Mouse (Mus musculus) hindbrain, postnatal 0 days (tissue): Measurements from ENCODE around the gene Armh4. TPM values are rescaled to one million over a fixed set of nuclear protein-coding genes. Genes with fewer than 3 reads are reported as not detected.
A peak's percentile ranks its signal among the peaks of the same experiment; 100 is the strongest.

Experiments
- ATAC-seq: fragments of 200-750 bp; cut with Nextera tagmentation; 2 replicates; pipeline ENCODE4 v1.8.0; 2017; ENCODE audit warnings: mild to moderate bottlenecking, moderate TSS enrichment, moderate library complexity
- DNase-seq: peaks from one replicate; pipeline ENCODE4 v3.0.0-alpha.2; 2015; ENCODE audit warnings: low spot score
- H3K27ac ChIP-seq: fragments of 300-500 bp; sonication (generic); 2 replicates; pipeline ENCODE4 v1.5.1; 2014; ENCODE audit warnings: mild to moderate bottlenecking
- H3K27me3 ChIP-seq: fragments of 300-500 bp; sonication (generic); 2 replicates; pipeline ENCODE4 v1.6.1; 2014; ENCODE audit warnings: low read length, mixed read lengths; ENCODE audit not compliant: insufficient read depth
- H3K36me3 ChIP-seq: fragments of 300-500 bp; sonication (generic); 2 replicates; pipeline ENCODE4 v1.6.1; 2014; ENCODE audit warnings: low read length, mixed read lengths; ENCODE audit not compliant: insufficient read depth
- H3K4me1 ChIP-seq: fragments of 300-500 bp; sonication (generic); 2 replicates; pipeline ENCODE4 v1.6.1; 2014; ENCODE audit warnings: antibody characterized with exemption, low read length, mixed read lengths; ENCODE audit not compliant: insufficient read depth
- H3K4me2 ChIP-seq: fragments of 300-500 bp; sonication (generic); 2 replicates; pipeline ENCODE4 v1.6.1; 2014; ENCODE audit warnings: low read depth, mild to moderate bottlenecking, low read length, moderate library complexity, mixed read lengths
- H3K4me3 ChIP-seq: fragments of 300-500 bp; sonication (generic); 2 replicates; pipeline ENCODE4 v1.5.1; 2014; ENCODE audit warnings: low read length
- H3K9ac ChIP-seq: fragments of 300-500 bp; sonication (generic); replicated peaks from 2 replicates; pipeline ENCODE4 v1.6.1; 2014; ENCODE audit warnings: mild to moderate bottlenecking, low read length, moderate library complexity, mixed read lengths
- H3K9me3 ChIP-seq: fragments of 300-500 bp; sonication (generic); 2 replicates; pipeline ENCODE4 v1.6.1; 2016; ENCODE audit warnings: low read length, mixed read lengths
- CTCF ChIP-seq: IDR thresholded peaks from 2 replicates; pipeline ENCODE4 v1.5.1; 2016; ENCODE audit warnings: antibody characterized with exemption, control low read depth, low read depth
- WGBS: fragments of 180-500 bp; shearing (Covaris S2); extraction: QIAGEN DNeasy Blood & Tissue Kit; methylation state at CpG from one replicate; pipeline ENCODE4 v1.1.7; 2014; 5-methylcytosine and 5-hydroxymethylcytosine counted together
- polyA plus RNA-seq: library from polyadenylated mRNA; unstranded; fragments of >200 nt; fragmentation: Nextera tagmentation; extraction: Ambion mirVana; gene quantifications from 2 replicates; pipeline ENCODE4 v1.2.1, GENCODE M21; 2015
- total RNA-seq: library from RNA; depleted of rRNA; stranded (reverse); fragments of >200 nt; gene quantifications from 2 replicates; pipeline ENCODE4 v1.2.3, GENCODE M21; 2014; rRNA removed

The Armh4 gene
- total and polyA plus RNA-seq, 2 experiments from 2014 or later, result 21.9 to 27.5 TPM

DNA sequence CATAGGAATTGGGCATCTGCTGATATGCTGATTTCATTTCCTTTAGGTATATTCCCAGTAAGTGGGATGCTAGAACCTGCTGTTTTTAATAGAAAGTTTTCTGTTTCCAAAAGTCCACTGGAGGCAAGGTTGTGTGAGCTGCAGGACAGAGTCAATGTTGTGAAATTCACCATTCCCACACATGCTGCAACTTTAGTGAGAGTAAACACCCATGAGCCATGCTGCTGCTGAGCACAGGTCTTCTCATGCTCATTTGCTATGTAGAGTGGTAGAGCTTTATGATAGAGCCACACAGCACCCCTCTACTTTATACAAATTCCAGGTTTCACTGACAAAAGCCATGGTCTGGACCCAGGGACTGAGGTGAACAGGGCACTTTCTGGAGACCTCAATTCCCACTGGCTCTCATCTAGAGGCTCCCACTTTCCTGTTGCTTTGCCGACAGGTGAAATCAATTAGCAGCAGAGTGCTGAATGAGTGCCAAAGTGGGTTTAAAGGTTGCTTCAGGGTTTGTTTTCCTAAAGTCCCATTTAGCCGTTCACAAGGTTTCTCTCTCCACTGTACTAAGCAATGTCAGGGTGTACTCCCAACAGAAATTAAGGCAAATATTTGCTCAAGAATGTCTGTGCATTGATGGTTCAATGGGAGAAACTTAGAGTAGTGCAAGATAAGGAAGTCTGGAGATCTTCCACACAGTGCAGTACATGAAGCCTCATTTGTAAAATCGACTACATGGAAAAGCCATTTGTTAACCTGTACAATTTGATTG, 79.6 kb downstream of the Armh4 start:
- no peak overlapping the region for H3K4me3 ChIP-seq
- no peak overlapping the region for H3K9ac ChIP-seq
- H3K9me3 ChIP-seq, result no peaks in the 10 kb centered on the region
- H3K36me3 ChIP-seq, result no peaks in the 10 kb centered on the region
- no peaks in the 10 kb centered on the region for H3K27me3 ChIP-seq
- H3K4me2 ChIP-seq, result no peak overlapping the region
- TF ChIP-seq CTCF, result no peak
- H3K27ac ChIP-seq, result no peak overlapping the region
- no peak for DNase-seq
- no peaks in the 10 kb centered on the region for H3K4me1 ChIP-seq
- no peak for ATAC-seq
- 77% methylated on average over 3 of the region's 3 CpGs for WGBS

DNA sequence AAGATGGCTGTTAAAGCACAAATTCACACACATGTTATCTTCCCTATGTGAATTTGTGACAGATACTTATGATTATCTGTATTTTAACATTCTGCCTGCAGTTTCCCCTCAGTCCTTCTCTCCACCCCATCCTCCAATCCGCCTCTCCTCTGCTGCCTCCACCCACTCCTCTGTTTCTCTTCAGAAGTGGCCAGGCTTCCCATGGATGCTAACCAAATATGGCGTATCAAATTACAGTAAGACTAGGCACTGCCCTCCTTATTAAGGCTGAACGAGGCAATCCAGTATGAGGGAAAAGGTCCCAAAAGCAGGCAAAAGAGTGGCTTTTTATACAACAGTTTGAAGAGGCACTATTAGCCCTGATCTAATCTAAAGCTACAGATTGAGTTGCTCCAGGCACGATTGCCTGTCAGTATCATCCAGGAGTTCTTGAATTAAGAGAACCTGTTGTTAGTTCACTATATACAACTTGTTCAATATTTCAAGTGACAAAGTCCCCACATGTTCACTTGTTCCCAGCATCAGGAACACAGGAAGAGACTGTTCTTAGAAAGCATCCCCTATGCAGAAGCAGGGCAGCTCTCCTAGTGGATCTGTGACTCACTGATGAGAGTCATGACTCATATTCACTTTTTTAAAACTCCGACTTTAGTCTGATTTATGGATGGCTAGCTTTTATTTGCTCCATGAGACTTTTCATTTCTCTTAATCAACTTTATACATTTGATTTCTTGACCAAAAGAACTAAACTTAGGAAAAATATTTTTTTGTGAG, 103.5 kb downstream of the Armh4 start:
- ATAC-seq (no peak), DNase-seq (no peak)
- Histone ChIP-seq H3K27ac (no peak overlapping the region), H3K27me3 (no peaks in the 10 kb centered on the region), H3K4me1 (no peaks in the 10 kb centered on the region), H3K36me3 (no peaks in the 10 kb centered on the region), H3K9me3 (no peaks in the 10 kb centered on the region), H3K9ac (no peak overlapping the region), H3K4me2 (no peak overlapping the region), H3K4me3 (no peak overlapping the region)
- WGBS, result 64% methylated on average over 5 of the region's 5 CpGs
- TF ChIP-seq CTCF, result no peak

DNA sequence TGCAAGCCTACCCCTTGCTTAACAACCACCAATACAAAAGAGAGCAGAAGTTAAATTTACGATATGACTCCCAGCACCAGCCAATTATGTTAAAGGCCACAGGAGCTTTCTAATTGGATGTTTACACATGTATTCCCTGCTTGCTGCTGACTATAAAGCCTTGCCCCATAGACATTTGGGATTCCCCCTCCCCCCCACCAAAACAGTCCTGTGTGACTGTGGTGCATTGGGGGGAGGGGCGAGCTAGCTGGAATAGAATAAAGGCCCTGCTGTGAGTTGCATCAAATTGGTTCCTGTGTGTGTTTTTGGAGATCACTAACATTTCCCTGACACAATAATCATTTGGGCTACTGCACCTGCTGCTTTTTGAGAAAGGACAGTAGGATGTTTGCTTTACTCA, 106.6 kb downstream of the Armh4 start:
- WGBS, result 49% methylated on average over 2 of the region's 2 CpGs
- no peaks in the 10 kb centered on the region for H3K36me3 ChIP-seq
- H3K9me3 ChIP-seq, result no peaks in the 10 kb centered on the region
- no peak overlapping the region for H3K4me2 ChIP-seq
- no peak for ATAC-seq
- no peaks in the 10 kb centered on the region for H3K4me1 ChIP-seq
- no peaks in the 10 kb centered on the region for H3K27me3 ChIP-seq
- no peak for DNase-seq
- no peak for TF ChIP-seq CTCF
- no peak overlapping the region for H3K9ac ChIP-seq
- H3K4me3 ChIP-seq, result no peak overlapping the region
- no peak overlapping the region for H3K27ac ChIP-seq

- Histone ChIP-seq H3K9ac (no peak overlapping the region), H3K4me3 (no peak overlapping the region), H3K36me3 (no peaks in the 10 kb centered on the region), H3K4me1 (no peaks in the 10 kb centered on the region), H3K27me3 (no peaks in the 10 kb centered on the region), H3K4me2 (no peak overlapping the region), H3K27ac (no peak overlapping the region), H3K9me3 (no peaks in the 10 kb centered on the region)
- no peak for TF ChIP-seq CTCF
- DNase-seq, result no peak
- ATAC-seq, result no peak
- WGBS, result 53% methylated on average over 4 of the region's 4 CpGs
These were observed 122.7 kb downstream of the Armh4 start for GRCm38 (mm10) chr14:49660444-49660843.

DNA sequence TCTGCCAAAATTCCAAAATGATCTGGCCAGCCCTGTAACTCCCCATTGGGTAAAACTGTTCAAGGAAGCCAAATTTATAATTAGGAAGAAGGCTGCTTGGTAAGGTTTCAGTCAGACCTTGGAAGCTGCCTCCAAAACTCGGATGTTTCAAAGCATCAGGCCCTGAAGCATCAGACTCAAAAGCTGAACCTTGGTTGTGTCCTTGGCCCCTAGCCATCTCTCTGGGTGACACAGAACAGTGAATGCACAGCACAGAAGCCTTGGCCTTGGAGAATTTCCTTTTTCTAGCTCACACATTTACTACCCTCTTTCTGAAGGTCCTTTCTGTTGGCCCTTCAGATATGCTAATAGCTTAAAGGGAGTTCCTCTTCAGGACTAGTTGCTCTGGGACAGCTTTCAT, 134.0 kb downstream of the Armh4 start:
- no peak for TF ChIP-seq CTCF
- no peak overlapping the region for H3K4me2 ChIP-seq
- no peak overlapping the region for H3K4me3 ChIP-seq
- H3K9me3 ChIP-seq, result no peaks in the 10 kb centered on the region
- H3K9ac ChIP-seq, result no peak overlapping the region
- no peaks in the 10 kb centered on the region for H3K4me1 ChIP-seq
- H3K27ac ChIP-seq, result no peak overlapping the region
- 44% methylated on average over 1 of the region's 1 CpGs for WGBS
- no peak for ATAC-seq
- H3K36me3 ChIP-seq, result no peaks in the 10 kb centered on the region
- H3K27me3 ChIP-seq, result no peaks in the 10 kb centered on the region
- DNase-seq, result no peak

DNA sequence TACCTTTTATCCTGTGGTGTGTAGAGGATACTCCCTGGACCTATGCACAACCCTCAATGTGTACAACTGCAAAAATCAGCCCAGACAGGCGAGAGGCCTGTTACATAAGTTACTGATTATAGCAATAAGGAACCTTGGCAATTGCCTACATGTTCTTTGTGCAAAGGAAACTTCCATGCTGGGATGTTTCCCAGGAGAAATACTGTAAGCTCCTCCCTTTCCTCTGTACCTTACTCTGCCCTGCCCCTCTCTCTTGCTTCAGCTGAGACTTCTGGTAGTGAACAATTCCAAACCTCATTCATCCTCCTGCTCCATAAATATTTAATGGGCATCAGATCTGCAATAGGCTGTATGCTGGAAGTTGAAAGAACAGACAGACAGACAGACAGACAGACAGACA, 145.8 kb downstream of the Armh4 start:
- no peak for TF ChIP-seq CTCF
- Histone ChIP-seq H3K4me1 (no peaks in the 10 kb centered on the region), H3K9ac (no peak overlapping the region), H3K27ac (no peak overlapping the region), H3K36me3 (no peaks in the 10 kb centered on the region), H3K27me3 (no peaks in the 10 kb centered on the region), H3K4me3 (no peak overlapping the region), H3K4me2 (no peak overlapping the region), H3K9me3 (no peaks in the 10 kb centered on the region)
- DNase-seq (no peak), ATAC-seq (no peak)
- 81% methylated on average over 1 of the region's 1 CpGs for WGBS

DNA sequence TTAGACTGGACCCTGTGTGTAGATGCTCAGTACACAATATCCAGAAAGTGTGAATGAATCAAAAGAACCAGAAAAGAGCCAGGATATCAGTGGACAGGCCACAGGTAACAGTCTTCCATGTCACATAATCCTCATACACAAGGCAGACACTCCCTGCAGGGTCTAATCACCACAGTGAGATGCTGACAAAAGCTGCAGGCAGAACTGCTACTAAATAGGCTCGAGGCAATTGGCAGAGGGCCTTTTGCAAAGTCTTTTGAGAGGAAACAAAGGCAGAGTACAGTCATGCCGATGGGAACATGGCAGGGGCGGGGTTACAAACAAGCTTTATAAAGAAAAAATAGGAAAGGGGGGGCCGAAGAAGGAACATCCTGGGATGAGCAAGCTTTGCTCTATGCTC, 157.1 kb downstream of the Armh4 start:
- Histone ChIP-seq H3K9ac (no peak overlapping the region), H3K27me3 (no peaks in the 10 kb centered on the region), H3K36me3 (no peaks in the 10 kb centered on the region), H3K27ac (no peak overlapping the region), H3K4me1 (no peaks in the 10 kb centered on the region), H3K4me2 (no peak overlapping the region), H3K4me3 (no peak overlapping the region), H3K9me3 (no peaks in the 10 kb centered on the region)
- DNase-seq (peak; percentile 15), ATAC-seq (no peak)
- WGBS, result 16% methylated on average over 4 of the region's 4 CpGs
- no peak for TF ChIP-seq CTCF

Other genes with a start within 250 kb of the Armh4 start
- not detected in 2 replicates for gene Olfr722, start 118.6 kb upstream of the Armh4 start, total RNA-seq
- gene Olfr722, start 118.6 kb upstream of the Armh4 start, polyA plus RNA-seq, result not detected in 2 replicates
- not detected in 2 replicates for gene Olfr723, start 148.4 kb upstream of the Armh4 start, total RNA-seq
- not detected in 2 replicates for gene Olfr723, start 148.4 kb upstream of the Armh4 start, polyA plus RNA-seq
- not detected in 2 replicates for gene Olfr724, start 179.9 kb upstream of the Armh4 start, total RNA-seq
- gene Olfr724, start 179.9 kb upstream of the Armh4 start, polyA plus RNA-seq, result not detected in 2 replicates